Mouse (Mus musculus) left cerebral cortex, postnatal 10 days (tissue): ENCODE measurements at regions not wholly inside any gene's neighbourhood (a gene's known extent, or its start where the extent isn't known, plus 50 kb on each side); places are given as distances from the start of the nearest gene placed in this dataset.
"Not testable (repeated sequence)": the region's sequence is repeated elsewhere in the genome, so short reads cannot be mapped to it uniquely, and the experiment has no call there.

Source experiments
- DNase-seq, 2 experiments: peaks; one replicate each; pipeline ENCODE4 v3.0.0; 2021 to 2022; ENCODE audit warnings: low spot score in 2 of 2, mixed read lengths in 1 of 2; ENCODE audit errors: extremely low spot score in 1 of 2
- intact Hi-C: fragments of 180-260 bp; cut with DNase I; formaldehyde crosslinking; loops from one replicate; pipeline ENCODE4 v1.15.1; 2025

DNA sequence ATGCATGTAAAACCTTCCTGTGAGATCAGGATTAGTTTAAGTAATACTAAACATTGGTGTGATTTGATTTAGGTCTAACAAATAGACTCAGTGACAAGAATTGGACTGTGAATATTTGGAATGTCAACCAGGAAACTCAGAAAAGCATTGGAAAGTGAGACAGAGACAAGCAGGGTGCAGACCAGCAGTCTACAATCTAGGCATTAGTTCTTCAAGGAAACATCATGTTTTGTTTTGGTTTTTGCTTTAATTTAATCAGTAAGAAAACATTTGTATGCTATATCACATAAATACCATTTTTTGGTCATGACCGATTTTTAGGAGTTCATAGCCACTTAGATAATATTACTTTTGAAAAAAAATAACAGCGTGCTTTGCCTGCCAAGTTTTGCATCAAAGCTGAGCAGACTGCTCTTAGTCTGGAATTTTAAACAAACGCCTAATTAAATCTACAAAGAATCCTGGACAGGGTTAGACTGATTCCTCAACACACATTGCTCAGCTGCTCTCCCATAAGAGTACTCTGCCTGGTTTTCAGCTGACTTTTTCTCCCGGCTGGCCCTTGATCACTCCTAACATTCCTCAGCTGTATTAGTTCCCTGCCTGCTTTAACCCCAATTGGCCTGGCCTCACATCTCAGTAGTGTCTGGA lies 396.5 kb upstream of the Kcnh7 start:
- intact Hi-C loops = no loop called here
- DNase-seq = no peak

DNA sequence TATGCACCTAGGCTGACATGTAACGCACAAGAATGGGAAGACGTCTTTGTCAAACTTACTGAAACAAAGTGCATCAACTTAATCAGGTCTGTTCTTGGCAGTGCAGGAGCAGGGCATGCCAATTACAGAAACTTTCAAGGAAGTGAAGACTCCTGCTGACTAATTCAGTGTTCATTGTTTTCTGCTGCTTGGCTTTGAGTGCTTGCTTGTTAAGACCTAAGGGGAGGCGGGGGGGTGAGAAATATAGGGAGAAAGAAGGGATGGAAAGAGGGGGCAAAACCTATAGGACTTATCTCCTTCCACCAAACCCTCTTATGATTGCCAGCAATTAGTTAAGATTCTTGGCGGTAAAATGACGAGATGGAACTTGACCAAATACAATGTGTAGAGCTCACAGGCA lies 391.1 kb upstream of the Kcnh7 start:
- DNase-seq = no peak
- intact Hi-C loops = no loop called here

DNA sequence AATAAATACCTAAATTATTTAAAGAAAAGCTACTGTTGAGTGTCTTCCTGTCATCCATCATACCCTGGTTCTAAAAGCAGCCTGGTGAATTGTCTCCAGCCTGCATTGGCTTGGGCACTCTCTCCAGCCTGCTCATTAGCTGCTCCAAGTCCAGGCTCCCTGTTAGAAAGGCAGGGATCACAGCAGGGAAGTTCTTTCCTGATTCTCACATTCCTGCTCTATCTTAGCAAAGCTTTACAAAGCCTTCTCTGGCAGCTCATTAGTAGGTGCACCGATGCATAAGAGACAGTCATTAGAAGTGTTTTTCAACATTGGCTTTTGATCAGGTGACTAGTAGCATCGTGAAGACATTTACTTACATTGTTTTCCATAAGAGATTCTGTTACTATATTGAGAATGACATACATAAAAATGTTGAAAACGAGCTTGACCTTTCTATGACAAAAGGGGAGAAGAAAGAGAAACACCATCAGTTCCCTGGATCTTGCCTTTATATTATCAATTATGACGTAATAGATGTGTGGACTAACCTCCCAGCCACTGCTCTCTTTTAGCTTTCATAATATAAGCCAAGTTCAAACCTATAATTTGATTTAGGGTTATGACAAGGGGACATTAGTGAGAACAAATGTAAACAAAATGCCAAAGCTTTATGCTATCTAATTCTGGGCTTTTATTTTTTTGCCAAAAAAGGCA lies 390.1 kb upstream of the Kcnh7 start:
- DNase-seq = no peak
- intact Hi-C loops = no loop called here

DNA sequence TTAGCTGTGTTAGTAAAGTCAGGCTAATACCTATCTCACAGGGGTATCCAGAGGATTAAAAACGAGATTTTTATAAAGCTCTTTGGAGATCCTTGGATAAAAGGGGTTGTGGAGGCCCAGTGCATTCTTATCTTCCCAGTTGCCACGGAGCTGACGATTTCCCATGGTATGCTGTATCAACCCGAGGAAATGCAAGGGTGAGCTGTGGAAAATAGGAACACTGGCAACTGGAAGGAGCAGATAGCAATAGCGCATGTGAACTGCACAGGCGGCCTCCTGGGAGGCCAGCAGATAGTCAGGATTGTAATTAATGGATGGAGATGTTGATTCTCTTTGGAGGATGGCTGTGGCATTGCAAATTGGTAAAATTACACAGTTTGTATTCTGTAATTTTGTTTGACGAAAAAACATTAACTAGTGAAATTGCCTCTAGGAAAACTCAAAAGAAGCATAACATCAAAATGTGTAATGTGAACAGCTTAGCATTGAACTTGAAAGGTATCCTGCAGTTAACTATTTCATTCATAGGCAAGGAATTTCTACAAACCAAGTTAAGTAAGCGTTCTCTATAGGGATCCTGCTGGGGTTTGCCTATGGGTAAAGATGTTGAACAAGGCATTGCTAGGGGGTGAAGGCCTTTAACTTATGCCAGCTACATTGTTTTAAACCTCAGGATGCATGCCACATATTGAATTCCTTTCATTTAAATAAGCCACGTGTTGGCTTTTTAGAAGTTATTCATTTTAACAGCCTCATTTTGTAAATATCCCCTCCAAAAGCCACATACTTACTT lies 389.1 kb upstream of the Kcnh7 start:
- DNase-seq = no peak
- intact Hi-C loops = no loop called here

DNA sequence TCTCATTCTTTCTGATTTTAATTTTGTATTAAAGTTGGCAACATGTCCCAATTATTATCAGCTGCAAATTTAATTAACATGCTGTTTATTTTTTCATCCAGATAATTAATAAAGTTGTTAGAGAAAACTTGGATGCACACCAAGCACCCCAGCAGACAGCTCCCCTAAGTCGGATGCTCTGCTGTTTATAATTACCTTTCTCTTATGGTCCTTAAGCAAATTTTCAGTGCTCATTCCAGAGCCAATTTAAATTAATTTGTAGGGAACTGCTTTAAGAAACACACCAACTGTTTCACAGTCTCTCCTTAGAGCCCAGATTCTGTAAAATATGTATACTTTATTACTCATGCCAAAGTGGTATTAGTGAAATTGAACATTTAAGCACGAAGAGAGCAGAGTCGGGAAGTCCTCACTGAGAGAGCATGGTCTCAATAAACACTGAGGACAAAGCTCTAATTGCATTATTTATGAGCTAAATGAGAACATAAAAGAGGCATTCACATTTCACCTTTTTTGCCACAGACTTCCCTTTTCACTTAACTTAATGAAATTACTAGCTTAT lies 372.9 kb upstream of the Kcnh7 start:
- intact Hi-C loops = no loop called here
- no peak for DNase-seq

DNA sequence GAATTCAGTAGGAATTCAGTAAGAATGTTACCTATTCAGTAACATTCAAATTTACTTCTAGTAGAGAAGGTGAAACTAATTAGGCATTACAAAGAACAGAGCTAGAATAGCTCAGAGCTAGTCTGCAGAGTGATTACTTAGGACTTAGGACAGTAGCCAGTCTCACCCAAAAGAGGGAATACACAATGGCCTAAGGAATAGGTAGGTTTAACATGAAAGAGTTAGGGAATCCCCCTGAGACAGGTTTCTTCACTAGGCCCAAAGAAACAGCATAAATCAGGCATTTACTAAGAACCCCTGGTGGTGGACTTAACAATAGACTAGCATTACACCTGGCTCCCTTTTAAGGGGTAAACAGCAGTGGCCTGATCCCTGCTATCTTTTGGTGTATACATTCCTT lies 357.7 kb upstream of the Kcnh7 start:
- intact Hi-C loops, DNase-seq: not testable (repeated sequence)

DNA sequence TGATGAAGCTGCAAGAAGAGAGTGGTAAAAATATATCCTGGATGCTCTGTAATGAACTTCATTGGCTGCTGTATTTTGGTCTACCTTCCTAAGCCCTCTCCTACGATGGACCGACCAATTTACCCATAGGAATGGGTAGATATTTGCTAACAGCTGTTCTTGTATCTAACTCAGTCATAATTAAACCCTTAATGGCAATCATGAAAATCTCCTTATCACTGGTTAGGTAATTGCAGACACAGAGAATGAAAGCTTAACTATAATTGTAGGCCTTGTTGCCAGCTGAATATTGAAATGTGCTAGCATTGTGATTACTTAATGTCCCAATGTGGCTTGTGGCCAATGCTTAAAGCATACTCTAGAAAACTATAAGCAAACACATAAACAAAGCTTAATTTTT lies 334.4 kb upstream of the Kcnh7 start:
- no peak for DNase-seq
- intact Hi-C loops = no loop called here

DNA sequence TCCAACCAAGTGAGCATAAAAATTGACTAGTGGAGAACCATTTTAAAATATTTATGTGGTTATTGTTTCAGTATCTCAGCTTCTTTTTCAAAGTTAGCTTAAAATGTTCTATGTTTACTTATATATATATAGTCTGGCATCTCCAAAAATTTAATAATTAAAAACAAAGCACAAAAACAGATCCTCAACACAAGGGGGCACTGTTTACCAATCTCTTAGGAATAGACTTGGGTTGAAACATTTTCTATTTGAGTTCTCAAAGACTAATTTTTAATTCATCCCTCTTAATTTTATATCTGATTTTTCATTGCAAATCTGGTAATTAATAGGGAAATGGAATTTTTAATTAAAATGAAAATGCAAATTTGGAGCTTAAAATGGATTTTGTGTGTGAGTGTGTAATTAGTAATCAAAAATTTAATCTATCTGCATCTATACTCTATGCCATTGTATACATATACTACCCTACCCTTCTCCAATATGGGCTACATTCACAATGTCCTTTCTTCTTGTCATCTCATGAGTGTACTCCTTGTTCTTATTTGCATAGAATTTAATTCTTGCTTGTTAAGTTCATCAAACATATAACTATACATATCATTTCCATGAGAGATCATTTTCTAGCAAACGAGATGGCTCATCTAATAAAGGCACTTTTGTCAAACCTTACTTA lies 329.6 kb upstream of the Kcnh7 start:
- DNase-seq = peak in 1 of 2 experiments; percentile 19
- intact Hi-C loops = loop anchor here (5.0 kb wide), 1 partner anchor 1339 kb away; no protein-coding TSS in a partner anchor

DNA sequence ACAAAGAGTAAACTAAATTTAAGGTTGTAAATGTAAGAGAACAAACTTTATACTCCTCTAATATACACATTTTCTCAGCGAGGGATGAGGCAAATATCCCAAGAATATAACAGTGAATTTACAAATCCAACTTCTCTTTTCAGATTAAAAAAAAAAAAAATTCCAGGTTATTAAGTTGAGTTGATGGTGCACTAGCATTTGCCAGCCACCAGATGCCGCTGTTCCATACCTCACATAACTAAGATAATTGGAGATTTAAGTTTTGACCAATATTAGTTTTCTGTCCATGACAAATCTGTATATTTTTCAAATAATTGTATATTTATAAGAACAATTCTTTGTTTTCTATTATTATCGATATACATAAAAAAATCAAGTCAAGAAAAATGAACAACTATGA lies 319.9 kb upstream of the Kcnh7 start:
- intact Hi-C loops = no loop called here
- peak in 1 of 2 experiments; percentile 23 for DNase-seq

DNA sequence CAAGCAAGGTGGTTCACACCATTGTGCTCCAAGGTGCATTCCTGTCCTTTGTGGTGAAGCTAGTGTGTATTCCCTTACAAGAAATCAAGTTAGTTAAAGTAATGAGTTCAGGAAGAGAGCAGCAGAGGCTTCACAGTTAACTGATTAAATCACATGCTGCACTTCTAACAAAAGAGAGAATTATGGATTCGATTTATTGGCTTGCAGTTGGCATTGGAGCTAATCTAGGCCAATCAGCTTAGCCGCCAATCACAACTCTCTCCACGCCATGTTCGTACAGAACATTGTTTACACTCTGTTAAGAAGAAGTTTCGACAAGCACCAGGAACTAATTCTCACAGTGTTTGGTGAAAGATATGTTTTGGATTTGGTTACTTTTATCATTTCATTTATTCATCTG lies 292.3 kb upstream of the Kcnh7 start:
- DNase-seq = no peak
- intact Hi-C loops = no loop called here

DNA sequence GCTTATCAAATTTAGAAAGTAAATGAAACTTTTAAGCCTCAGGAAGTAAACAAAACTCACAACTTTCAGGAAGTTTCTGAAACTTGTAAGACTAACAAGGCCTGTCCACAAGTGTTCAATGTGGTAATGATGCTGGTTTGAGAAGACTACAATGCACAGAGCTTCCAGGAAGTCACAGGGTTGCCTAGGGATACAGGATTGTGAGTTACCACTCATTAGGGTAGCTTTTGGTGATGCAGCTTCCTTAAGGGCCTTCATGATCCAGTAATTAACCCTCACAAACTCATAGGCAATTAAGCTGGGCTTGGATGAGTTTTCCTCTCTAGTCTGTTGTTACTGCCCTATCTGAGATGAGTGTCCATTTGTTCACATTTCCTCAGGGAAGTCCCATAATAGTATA lies 291.2 kb upstream of the Kcnh7 start:
- no peak for DNase-seq
- intact Hi-C loops = no loop called here

DNA sequence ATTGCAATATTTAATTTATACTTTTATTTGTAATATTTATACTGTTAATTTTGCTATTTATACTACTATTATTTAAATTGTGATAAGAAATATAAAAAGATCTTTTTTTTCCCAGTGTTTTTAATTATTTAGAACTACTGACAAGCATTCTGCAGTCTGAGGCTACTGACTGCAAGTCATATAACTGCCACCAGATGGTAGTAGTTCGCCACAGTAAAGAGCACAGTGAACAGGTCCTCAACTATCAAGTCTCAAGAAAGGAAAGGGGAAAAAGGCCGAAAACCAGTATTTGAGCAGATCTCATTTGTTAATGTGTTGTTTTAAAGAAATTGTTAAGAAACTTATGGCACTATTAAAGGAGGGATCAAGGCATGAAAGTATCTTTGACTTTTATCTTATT lies 289.6 kb upstream of the Kcnh7 start:
- peak; percentile 32 to 62 for DNase-seq
- intact Hi-C loops = no loop called here

DNA sequence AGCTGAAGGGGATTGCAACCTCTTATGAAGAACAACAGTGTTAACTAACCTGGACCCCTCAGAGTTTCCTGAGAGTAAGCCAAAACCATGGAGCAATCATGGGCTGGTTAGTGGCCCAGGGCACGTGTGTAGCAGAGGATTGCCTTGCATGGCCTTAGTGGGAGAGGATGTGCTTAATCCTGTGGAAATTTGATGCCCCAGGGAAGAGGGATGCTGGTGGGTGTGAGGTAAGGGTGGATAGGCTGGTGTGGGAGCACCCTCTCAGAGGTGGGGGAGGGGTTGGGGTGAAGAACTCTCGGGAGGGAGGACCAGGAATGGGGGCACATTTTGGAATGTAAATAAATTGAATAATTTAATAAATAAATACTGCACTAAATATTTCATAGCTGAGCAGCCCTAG lies 288.2 kb upstream of the Kcnh7 start:
- intact Hi-C loops = no loop called here
- DNase-seq = no peak

DNA sequence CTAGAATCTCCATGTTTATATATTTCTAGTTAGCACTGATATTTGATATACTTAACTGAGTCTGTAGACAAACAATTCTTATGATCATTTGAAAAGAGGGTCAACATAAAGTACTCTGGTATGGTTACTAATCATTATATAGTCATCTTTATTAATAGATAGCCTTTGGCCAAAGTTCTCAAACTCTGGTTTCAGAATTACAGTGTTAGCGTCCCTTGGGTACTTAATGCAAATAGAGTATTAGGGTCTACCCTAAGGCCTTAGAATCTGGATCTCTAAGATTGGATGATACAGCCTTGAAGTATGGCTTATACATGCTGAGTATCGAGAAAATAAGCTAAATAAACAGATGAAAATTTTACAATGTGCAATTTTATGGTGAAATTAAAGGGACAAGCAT lies 275.0 kb upstream of the Kcnh7 start:
- DNase-seq = no peak
- intact Hi-C loops = loop anchor here (10.0 kb wide), 1 partner anchor 274 kb away; the partner anchor contains the start of gene Kcnh7

DNA sequence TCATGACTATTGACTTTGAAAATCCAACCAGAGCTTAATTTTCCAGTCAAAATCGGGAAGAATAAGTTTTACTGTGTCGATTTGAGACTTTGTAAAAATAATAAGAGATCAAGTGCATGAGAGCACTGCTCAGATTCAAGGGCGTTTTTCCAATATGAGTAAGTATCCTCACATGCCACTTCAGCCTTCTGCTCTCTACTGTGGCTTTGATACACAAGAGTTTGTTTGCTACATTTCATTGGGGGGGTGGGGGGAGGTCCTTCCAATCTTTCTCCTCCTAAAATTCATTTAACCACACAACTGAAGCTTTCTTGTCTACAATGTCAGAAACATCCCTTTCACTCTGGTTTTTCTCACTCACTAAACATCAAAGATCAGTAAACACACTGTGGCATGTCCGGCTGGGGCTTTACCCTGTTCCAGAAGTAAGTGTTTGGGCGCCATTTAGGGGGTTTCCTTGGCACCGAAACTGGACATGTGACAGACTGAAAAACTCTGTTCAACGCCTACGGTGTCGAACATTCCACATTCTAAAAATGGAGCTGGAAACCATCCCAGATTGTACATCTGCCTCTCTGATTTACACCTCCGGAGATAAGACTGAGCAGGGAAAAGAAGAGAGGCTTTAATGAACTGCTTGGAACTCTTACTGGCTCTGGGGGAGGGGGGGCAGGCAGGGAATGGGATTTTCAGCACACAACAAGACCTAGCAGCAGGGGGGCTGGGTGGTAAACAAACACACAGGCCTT lies 270.4 kb upstream of the Kcnh7 start:
- intact Hi-C loops = loop anchor here (5.0 to 10.0 kb wide), 2 partner anchors 270 to 807 kb away; partner anchors contain the start of genes Ifih1 and Kcnh7
- DNase-seq = peak; percentile 30 to 84

DNA sequence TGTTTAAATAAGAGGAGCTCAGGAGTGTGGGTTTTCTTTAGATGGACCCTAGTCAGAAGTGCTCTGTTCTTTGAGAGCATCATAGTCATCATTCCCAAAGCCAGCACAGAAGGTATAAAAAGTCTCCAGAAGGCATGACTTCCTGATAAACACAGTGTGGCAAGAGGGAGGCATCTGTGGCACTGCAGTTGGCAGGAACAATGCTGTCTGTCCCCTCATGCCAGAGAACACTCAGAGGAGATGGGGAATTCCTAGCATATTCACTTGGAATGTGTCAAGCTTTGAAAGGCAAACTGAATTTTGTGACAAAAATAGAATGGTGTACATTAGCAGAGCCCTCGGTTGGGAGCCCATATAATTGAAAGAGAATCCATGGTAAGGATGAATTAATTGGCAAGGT lies 268.8 kb upstream of the Kcnh7 start:
- DNase-seq = peak in 1 of 2 experiments; percentile 20
- intact Hi-C loops = loop anchor here (5.0 to 10.0 kb wide), 2 partner anchors 268 to 806 kb away; partner anchors contain the start of genes Ifih1 and Kcnh7

DNA sequence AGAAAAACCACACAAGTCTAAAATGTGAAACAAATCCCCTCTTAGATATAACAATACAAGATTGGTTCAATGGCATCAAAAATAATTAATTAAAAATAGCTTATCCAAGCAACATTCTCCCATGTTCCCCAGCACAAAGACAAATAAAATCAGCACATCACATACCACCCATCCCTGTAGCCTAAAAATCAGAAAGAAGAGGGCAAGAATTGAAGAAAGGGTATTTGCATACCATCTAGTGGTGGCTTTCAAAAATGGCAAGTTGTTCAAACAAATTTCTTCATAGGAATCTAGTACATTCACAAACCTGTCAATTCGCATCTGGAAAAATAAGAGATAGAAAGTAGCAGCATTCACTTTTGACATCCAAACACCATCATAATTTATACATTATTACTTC lies 268.1 kb upstream of the Kcnh7 start:
- DNase-seq = no peak
- intact Hi-C loops = loop anchor here (5.0 to 10.0 kb wide), 2 partner anchors 267 to 805 kb away; partner anchors contain the start of genes Ifih1 and Kcnh7

DNA sequence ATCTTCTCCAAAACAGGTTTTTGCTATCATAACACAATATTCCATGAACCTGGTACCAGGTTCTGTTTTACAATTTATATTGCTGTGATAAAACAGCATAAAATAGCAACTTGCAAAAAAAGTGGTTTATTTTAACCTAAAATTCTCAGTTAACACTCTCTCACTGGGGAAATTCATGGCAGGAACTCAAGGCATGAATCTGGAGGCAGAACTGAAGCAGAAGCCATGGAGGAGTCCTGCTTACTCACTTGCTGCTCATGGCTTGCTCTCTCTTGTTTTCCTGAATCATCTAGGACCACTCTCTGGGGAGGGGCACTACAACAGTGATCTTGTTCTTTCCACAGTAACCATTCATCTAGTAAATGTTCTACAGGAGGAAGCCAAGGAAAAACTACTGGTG lies 250.2 kb upstream of the Kcnh7 start:
- no peak for DNase-seq
- intact Hi-C loops = no loop called here
